Mouse (Mus musculus) brain, embryonic 18.5 days (tissue): ENCODE measurements around the gene Rpl37a.

Experiments
- DNase-seq: peaks from one replicate; pipeline ENCODE4 v3.0.0-alpha.2; 2012; ENCODE audit warnings: low read depth, low spot score

Rpl37a gene

DNA sequence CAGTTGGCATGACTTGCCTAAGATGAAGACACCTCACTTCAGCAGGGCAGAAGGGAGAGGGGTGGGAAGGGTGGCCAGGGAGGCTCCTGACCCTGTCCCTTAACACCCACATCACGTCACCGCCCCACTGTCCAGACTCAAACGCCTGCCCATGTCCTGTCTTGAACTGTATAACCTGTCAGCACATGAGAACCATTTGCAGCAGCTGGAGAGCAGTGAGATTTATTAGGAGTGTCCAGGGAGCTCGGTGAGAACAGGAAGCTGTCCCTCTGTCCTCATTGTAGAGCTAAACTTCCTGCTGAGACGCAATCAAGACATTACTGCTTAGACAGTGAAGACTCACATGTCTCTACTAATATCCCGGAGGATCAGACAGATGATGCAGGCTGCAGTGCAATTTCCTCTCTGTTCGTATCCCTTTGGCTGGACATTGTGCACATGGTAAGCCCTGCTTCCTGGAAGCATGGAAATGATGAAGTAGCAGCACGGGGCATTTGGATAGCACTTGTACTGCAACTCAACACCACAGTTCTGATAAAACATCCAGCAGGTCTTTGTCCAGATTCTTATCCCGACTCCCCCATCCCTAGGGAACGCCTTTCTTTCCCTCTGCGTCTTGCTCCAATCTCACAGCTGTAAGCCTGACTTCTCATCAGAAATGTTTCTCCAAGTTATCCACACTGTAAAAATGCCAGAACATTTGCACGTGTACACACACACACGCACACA is 25.5 kb downstream of the Rpl37a start:
- DNase-seq = no peak

DNA sequence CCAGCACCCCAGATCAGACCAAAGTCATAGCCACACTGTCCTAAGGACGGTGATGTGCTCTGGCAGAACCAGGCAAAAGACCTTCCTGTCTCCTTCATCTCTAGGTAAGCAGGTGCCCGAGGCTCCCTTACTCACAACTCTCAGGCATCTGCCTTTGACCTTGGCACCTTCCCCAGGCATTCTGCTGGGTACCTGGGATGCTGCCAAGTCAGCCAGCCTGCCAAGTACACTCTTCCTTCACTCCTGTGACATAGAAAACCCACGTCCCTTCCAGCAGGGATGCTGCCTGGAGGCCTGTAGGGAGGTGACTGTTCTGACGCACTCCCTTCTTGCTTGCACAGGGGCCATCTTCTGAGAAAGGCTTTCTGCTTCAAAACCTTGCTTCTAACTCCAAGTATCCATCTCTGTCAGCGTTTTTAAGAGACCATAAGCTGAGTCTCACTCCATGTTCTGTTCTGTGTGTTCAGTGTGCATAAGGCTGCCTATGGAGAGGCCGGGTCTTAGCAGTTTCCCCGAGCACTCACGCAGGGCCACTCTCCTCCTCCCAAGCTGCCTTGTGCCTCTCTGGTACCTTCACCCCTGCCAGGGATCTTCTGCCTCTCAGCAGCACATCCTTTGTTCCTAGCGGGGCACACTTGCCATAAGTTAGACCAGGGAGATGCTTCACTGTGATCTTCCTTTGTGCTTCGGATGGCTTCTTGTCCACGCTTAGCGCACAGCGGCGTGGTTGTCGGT is 28.0 kb downstream of the Rpl37a start:
- no peak for DNase-seq

DNA sequence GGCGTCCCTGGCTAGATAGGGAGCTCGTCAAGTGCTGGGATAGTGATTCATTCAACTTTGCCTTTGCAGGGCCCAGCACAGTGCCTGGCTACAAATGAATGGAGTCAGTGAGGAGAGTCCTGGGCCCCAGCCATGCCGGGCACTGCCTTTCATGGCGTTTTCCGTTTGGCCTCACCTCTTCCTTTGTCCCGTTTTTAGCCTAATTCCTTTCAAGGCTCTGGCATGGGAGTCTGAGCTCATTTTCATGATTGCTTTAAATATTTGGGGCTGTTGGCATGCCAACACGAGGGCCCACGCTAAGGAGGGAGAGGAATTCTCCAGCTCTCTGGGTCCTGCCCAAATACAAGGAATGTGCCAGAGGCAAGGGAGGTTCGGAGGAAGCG is 28.6 kb downstream of the Rpl37a start:
- DNase-seq = peak; percentile 40

GRCm38 (mm10) chr1:72741406-72741805 is 30.3 kb downstream of the Rpl37a start:
- DNase-seq = no peak

- no peak for DNase-seq
Observed at GRCm38 (mm10) chr1:72744816-72745506, 33.9 kb downstream of the Rpl37a start.

DNA sequence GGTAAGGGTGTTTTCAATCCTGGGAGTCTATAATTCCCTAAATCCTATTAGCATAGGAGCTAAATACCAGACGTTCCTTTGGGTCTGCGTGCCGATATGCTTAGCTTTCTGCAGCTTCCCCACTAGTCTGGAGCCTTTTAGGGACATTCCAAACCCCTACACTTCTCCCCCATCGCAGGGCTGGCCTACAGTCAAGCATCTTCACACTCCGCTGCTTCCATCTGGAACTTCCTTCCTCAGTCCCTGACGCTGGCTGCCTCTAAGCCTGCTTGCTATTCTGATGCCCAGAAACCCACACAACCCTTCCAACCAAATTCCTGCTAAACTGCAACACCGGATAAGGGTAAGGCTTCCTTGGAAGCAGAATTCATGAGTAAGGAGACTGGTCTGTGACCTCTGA is 35.3 kb downstream of the Rpl37a start:
- peak; percentile 37 for DNase-seq

DNA sequence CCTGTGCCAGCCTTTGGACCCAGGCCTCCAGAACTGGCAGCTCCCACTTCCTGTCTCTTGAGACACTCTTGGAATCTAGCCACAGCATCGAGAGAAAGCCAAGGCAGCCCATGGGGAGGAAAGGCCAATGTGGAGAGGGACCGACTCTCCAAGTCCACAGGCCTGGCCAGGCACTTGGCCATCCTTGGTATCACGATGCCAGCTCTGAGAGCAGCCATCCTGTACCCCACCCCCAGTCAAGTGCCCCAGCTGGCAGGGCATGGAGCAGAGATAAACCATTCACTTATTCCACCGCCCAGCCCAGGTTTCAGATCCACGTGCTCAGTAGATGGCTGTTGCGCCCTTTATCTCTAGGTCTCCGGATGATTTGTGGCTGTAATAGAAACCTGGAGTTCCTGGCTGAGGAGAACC is 40.3 kb downstream of the Rpl37a start:
- DNase-seq = peak; percentile 49

DNA sequence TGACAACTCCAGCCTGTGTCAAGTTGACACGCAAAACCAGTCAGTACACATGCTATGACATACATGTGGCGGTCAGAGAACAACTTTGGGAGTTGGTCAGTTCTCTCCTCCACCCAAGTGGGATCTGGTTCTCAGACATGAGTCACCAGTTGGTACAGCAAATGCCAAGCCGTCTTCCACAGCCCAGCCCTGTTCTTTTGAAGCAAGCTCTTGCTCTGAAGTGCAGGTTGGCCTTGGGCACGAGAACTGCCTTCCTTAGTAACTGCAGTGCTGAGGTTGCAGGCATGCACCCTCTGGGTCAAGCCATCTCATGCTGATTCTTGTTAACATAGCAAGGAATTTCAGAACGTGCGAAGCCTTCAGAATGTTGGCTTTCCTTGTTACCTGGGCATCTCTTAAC is 42.1 kb downstream of the Rpl37a start:
- DNase-seq = no peak

DNA sequence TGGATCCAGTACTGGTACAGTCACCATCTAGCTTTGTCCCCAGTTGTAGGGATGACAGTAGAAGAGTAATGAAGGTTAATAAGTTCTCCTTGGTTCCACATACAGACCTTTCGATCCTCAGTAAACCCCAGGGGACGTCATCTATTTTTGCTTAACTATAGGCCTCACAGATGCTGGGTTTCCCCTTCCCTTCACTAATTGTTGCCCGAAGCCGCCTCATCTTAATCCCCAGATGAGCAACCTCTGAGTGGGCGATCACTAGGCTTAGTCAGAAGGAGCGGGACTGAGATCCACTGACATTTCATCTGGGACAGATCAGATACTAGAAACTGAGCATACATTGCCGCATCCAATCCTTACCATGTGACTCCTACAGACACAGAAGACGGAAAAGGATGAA is 44.1 kb downstream of the Rpl37a start:
- no peak for DNase-seq

DNA sequence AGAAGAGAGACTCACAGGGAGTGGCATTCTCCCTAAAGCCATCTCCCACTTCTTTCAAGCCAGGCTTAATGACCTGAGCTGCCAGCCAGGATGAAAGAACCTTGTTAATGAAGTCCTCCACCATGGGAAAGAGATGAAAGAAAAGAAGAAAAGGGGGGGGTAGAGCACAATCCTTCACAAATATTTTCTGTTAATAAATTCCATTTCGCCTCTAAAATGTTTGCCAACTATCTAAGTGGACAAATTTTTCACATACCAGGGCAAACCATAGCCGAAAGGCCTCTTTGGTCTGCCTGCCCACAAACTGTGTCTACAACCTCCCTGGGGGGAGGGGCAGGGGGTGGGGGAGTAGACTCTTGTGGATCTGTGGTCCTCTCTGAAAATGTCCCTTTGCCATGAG is 44.7 kb downstream of the Rpl37a start:
- no peak for DNase-seq

DNA sequence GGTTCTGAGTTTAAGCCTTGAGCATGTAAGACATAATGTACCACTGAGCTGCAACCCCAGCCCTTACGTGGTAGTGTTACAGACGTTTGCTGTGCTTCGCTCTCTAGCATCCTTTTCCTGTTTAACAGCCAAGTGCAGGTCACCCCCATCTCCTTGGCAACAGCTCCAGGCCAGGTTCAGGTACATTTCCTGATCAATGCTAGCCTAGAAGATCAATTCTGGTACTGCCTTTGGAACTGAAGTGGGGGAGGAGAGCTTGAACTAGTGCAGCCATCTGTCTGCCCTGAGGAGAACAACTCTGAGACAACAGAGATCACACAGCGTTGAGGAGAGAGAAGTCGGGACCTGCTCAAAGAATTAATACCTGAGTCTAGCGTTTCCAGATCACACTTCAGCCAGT is 48.7 kb downstream of the Rpl37a start:
- no peak for DNase-seq
